Mouse (Mus musculus) bone marrow macrophage, adult 2 months (primary cell): ENCODE measurements around the gene Dab1.

ENCODE experiments used
- CTCF ChIP-seq: IDR thresholded peaks from 2 replicates; pipeline ENCODE4 v1.5.1; 2012; ENCODE audit warnings: low read depth, mild to moderate bottlenecking, low read length, moderate library complexity
- POLR2A ChIP-seq: IDR thresholded peaks from 2 replicates; pipeline ENCODE4 v1.6.1; 2012; ENCODE audit warnings: mild to moderate bottlenecking, low read depth, low read length, borderline replicate concordance

DNA sequence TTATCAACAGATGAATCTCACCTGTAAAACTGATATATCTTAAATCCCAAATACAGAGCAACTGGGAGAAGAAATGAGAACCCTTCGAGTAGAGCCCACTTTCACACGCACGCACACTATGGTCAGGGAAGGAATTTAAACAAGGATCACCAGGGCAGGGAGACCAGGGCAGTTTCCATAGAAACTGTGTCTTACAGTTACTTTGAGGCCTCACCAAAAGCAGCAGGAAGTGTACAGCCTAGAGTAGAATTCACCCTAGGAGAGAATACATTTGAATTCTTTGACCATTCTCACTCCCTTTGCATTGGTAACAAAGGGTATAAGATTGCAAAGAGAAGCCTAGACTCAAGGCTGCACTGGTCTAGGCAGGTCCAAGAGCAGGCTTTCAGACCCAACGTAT is 1017.9 kb downstream of the Dab1 start:
- no peak for TF ChIP-seq POLR2A
- TF ChIP-seq CTCF = no peak
